In genomic region chr10:120666985-120667677, GRCm38 (mm10) we compare ENCODE assay signal across 7 mouse cellular contexts.
A peak's percentile ranks its signal among the peaks of the same experiment; 100 is the strongest.
DNase-seq lines count a peak whose midpoint lies in the region; ATAC-seq and TF ChIP-seq lines count a peak whose summit lies in the region.

No protein-coding gene starts in this region.

- no peak overlapping the region for H3ac ChIP-seq in C2C12 (ENCODE audit: control insufficient read depth, insufficient read length, low read depth)

- H3K9ac ChIP-seq in forebrain, embryonic 15.5 days (replicated peaks), result no peak overlapping the region
- H3K9ac ChIP-seq in stomach, postnatal 0 days (ENCODE audit: low read length), result no peak overlapping the region

- peak; percentile 77 for DNase-seq in 3T3-L1 (ENCODE audit: low read depth, low spot score)
- DNase-seq in cerebellum, adult 18-20 months, result peak; percentile 31 to 44
- peak; percentile 26 to 35 for DNase-seq in kidney, adult 8-10 months
- DNase-seq in lung, adult 18-20 months, result peak; percentile 36 to 65
- peak; percentile 74 for DNase-seq in stomach, postnatal 0 days (ENCODE audit: low spot score)

- peak overlapping the region; percentile 56; the same call in 1 of the 2 replicates for H3K27ac ChIP-seq in forebrain, embryonic 15.5 days (replicated peaks)
- H3K27ac ChIP-seq in stomach, postnatal 0 days (replicated peaks), result no peak overlapping the region

- TF ChIP-seq EP300 in stomach, postnatal 0 days (optimal IDR thresholded peaks at IDR 0.05), result no peak

- H3K9me3 ChIP-seq in forebrain, embryonic 15.5 days, result no peaks in the 10 kb centered on the region
- no peaks in the 10 kb centered on the region for H3K9me3 ChIP-seq in stomach, postnatal 0 days (ENCODE audit: control insufficient read depth, low read length)

- WGBS in forebrain, embryonic 15.5 days, result 32% methylated on average over 12 of the region's 12 CpGs
- WGBS in stomach, postnatal 0 days, result 63% methylated on average over 12 of the region's 12 CpGs

- no peaks in the 10 kb centered on the region for H3K27me3 ChIP-seq in C2C12 (ENCODE audit: control insufficient read depth, insufficient read depth, insufficient read length)
- no peaks in the 10 kb centered on the region for H3K27me3 ChIP-seq in forebrain, embryonic 15.5 days
- no peaks in the 10 kb centered on the region for H3K27me3 ChIP-seq in stomach, postnatal 0 days (ENCODE audit: control insufficient read depth, insufficient read depth, low read length)

- no peaks in the 10 kb centered on the region for H3K79me3 ChIP-seq in C2C12 (ENCODE audit: low read depth)

- no peak overlapping the region for H3K4me2 ChIP-seq in forebrain, embryonic 15.5 days (replicated peaks)
- H3K4me2 ChIP-seq in stomach, postnatal 0 days (replicated peaks; ENCODE audit: low read depth), result no peak overlapping the region

- H3K36me3 ChIP-seq in C2C12 (ENCODE audit: control insufficient read depth, insufficient read depth), result no peaks in the 10 kb centered on the region
- H3K36me3 ChIP-seq in forebrain, embryonic 15.5 days, result no peaks in the 10 kb centered on the region
- no peaks in the 10 kb centered on the region for H3K36me3 ChIP-seq in stomach, postnatal 0 days (ENCODE audit: control insufficient read depth, insufficient read depth, low read length)

- TF ChIP-seq CTCF in C2C12 (IDR thresholded peaks at IDR 0.05; ENCODE audit: control insufficient read depth, insufficient read depth, insufficient read length), result peak; percentile 69
- peak; percentile 87 for TF ChIP-seq CTCF in stomach, postnatal 0 days (IDR thresholded peaks at IDR 0.05; ENCODE audit: low read depth)

- 0 out of 2 replicates have a peak, but pooled peaks cover 4% of the 10 kb centered on the region for H3K4me1 ChIP-seq in forebrain, embryonic 15.5 days
- H3K4me1 ChIP-seq in stomach, postnatal 0 days (replicated peaks; ENCODE audit: control insufficient read depth, insufficient read depth), result no peaks in the 10 kb centered on the region

- no peaks in the 10 kb centered on the region for H3K79me2 ChIP-seq in C2C12 (ENCODE audit: control insufficient read depth, insufficient read depth)

- no peak overlapping the region for H3K4me3 ChIP-seq in C2C12 (ENCODE audit: insufficient read depth, poor library complexity, severe bottlenecking)
- no peak overlapping the region for H3K4me3 ChIP-seq in forebrain, embryonic 15.5 days
- H3K4me3 ChIP-seq in stomach, postnatal 0 days (ENCODE audit: low read depth, low read length), result no peak overlapping the region

- peak; percentile 86 for ATAC-seq in forebrain, embryonic 15.5 days (replicated peaks)
- ATAC-seq in stomach, postnatal 0 days (ENCODE audit: low FRiP score, low TSS enrichment), result 0 out of 2 replicates have a peak, but pooled peaks have one; percentile 64

TF ChIP-seq in C2C12, 6 proteins besides CTCF, POLR2A, EP300 and RAD21:
- no peak for TF ChIP-seq USF1 (IDR thresholded peaks at IDR 0.05; ENCODE audit: low read depth)
- TF ChIP-seq MYOD1 (IDR thresholded peaks at IDR 0.05; ENCODE audit: control insufficient read depth, insufficient read length, low read depth), result no peak
- TF ChIP-seq CEBPB (IDR thresholded peaks at IDR 0.05; ENCODE audit: low read depth), result no peak
- no peak for TF ChIP-seq MAX (IDR thresholded peaks at IDR 0.05)
- TF ChIP-seq MYOG (IDR thresholded peaks at IDR 0.05; ENCODE audit: control insufficient read depth, extremely low read depth, insufficient read length), result no peak
TF ChIP-seq in C2C12: peak in this region for 0.
